Comparison of ENCODE assay signal across 12 mouse cellular contexts in genomic region chr6:5859630-5860029, GRCm38 (mm10).
DNase-seq lines count a peak whose midpoint lies in the region; ATAC-seq lines count a peak whose summit lies in the region.
"Had no signal": no experiment of that assay in that cellular context is flagged by ENCODE, and none has a peak within 500 bp of the region (broad histone marks: within the 10 kb centered on the region; RNA-seq: fewer than 3 reads in every experiment).

No protein-coding gene starts in this region.

- peaks cover 16% of the 10 kb centered on the region for H3K4me1 ChIP-seq in lung, embryonic 16.5 days (replicated peaks; ENCODE audit: control insufficient read depth, insufficient read depth, low read length)
- H3K4me1 ChIP-seq in intestine, embryonic 16.5 days (ENCODE audit: control insufficient read depth, insufficient read depth, low read length): peaks cover 3% of the 10 kb centered on the region; the same call in 1 of the 2 replicates
- H3K4me1 ChIP-seq in stomach, embryonic 16.5 days (ENCODE audit: control insufficient read depth, insufficient read depth, low read length): peaks cover 5% of the 10 kb centered on the region
- peaks cover 9% of the 10 kb centered on the region for H3K4me1 ChIP-seq in heart, embryonic 10.5 days

- no peaks in the 10 kb centered on the region for H3K9me3 ChIP-seq in lung, embryonic 16.5 days (ENCODE audit: control insufficient read depth, low read length)
- no peaks in the 10 kb centered on the region for H3K9me3 ChIP-seq in intestine, embryonic 16.5 days (ENCODE audit: control insufficient read depth, low read length)
- no peaks in the 10 kb centered on the region for H3K9me3 ChIP-seq in stomach, embryonic 16.5 days (replicated peaks; ENCODE audit: control insufficient read depth, low read length)
- no peaks in the 10 kb centered on the region for H3K9me3 ChIP-seq in heart, embryonic 10.5 days

- 0 out of 2 replicates have a peak overlapping the region, but pooled peaks have one; percentile 32 for H3K9ac ChIP-seq in lung, embryonic 16.5 days (ENCODE audit: low read length)
- no peak overlapping the region for H3K9ac ChIP-seq in intestine, embryonic 16.5 days (ENCODE audit: low read depth, low read length)
- H3K9ac ChIP-seq in stomach, embryonic 16.5 days (ENCODE audit: low read length): no peak overlapping the region

- WGBS in lung, embryonic 16.5 days: 22% methylated on average over 8 of the region's 8 CpGs
- WGBS in intestine, embryonic 16.5 days: 38% methylated on average over 8 of the region's 8 CpGs
- 24% methylated on average over 8 of the region's 8 CpGs for WGBS in stomach, embryonic 16.5 days
- 66% methylated on average over 8 of the region's 8 CpGs for WGBS in heart, embryonic 10.5 days

- H3K27ac ChIP-seq in lung, embryonic 16.5 days (ENCODE audit: low read length): no peak overlapping the region
- H3K27ac ChIP-seq in intestine, embryonic 16.5 days (ENCODE audit: low read length): no peak overlapping the region
- H3K27ac ChIP-seq in stomach, embryonic 16.5 days (ENCODE audit: low read length): no peak overlapping the region
- no peak overlapping the region for H3K27ac ChIP-seq in heart, embryonic 10.5 days
- H3K27ac ChIP-seq: layer of hippocampus, adult 2 months had no signal

- no peak for DNase-seq in lung, postnatal 36 days
- no peak for DNase-seq in heart, embryonic 10.5 days (ENCODE audit: low spot score)
- DNase-seq in embryo, embryonic 10.5 days (ENCODE audit: low spot score): no peak
- DNase-seq in thymus, postnatal 10 days (ENCODE audit: low spot score in 2 of 2): no peak
- DNase-seq: heart, postnatal 10 days; thymus, adult 18-20 months had no signal

- H3K27me3 ChIP-seq in lung, embryonic 16.5 days (ENCODE audit: control insufficient read depth, insufficient read depth, low read depth, low read length): no peaks in the 10 kb centered on the region; the same call in 1 of the 2 replicates
- H3K27me3 ChIP-seq in intestine, embryonic 16.5 days (replicated peaks; ENCODE audit: control insufficient read depth, insufficient read depth, low read length): no peaks in the 10 kb centered on the region
- H3K27me3 ChIP-seq in stomach, embryonic 16.5 days (ENCODE audit: control insufficient read depth, insufficient read depth, low read length): no peaks in the 10 kb centered on the region
- peaks cover 4% of the 10 kb centered on the region; the same call in 1 of the 2 replicates for H3K27me3 ChIP-seq in heart, embryonic 10.5 days (ENCODE audit: insufficient read depth, poor library complexity, severe bottlenecking)

- peak; percentile 26; the same call in 1 of the 2 replicates for ATAC-seq in lung, embryonic 16.5 days (ENCODE audit: low read depth)
- no peak for ATAC-seq in intestine, embryonic 16.5 days
- peak; percentile 40; the same call in 1 of the 2 replicates for ATAC-seq in megakaryocyte progenitor cell, adult 5-6 weeks (replicated peaks; ENCODE audit: poor library complexity)
- ATAC-seq in stomach, embryonic 16.5 days (ENCODE audit: insufficient read depth, low FRiP score): no peak
- ATAC-seq: CD4-positive, CD25-positive, alpha-beta regulatory T cell, adult 4 months had no signal

- peak overlapping the region; percentile 18; the same call in 1 of the 2 replicates for H3K4me3 ChIP-seq in lung, embryonic 16.5 days (ENCODE audit: low read length)
- H3K4me3 ChIP-seq in intestine, embryonic 16.5 days (ENCODE audit: low read length): no peak overlapping the region
- H3K4me3 ChIP-seq in stomach, embryonic 16.5 days (replicated peaks; ENCODE audit: low read length): peak overlapping the region; percentile 6; the same call in 1 of the 2 replicates
- no peak overlapping the region for H3K4me3 ChIP-seq in heart, embryonic 10.5 days
- H3K4me3 ChIP-seq: layer of hippocampus, adult 2 months had no signal

- peak overlapping the region; percentile 52 for H3K4me2 ChIP-seq in lung, embryonic 16.5 days (ENCODE audit: low read depth, low read length)
- peak overlapping the region; percentile 30 for H3K4me2 ChIP-seq in intestine, embryonic 16.5 days (ENCODE audit: low read depth, low read length)
- peak overlapping the region; percentile 33 for H3K4me2 ChIP-seq in stomach, embryonic 16.5 days (ENCODE audit: low read depth, low read length)

- no peaks in the 10 kb centered on the region for H3K36me3 ChIP-seq in lung, embryonic 16.5 days (ENCODE audit: control insufficient read depth, insufficient read depth, low read length)
- no peaks in the 10 kb centered on the region for H3K36me3 ChIP-seq in intestine, embryonic 16.5 days (ENCODE audit: control insufficient read depth, insufficient read depth, low read length)
- no peaks in the 10 kb centered on the region for H3K36me3 ChIP-seq in stomach, embryonic 16.5 days (ENCODE audit: control insufficient read depth, insufficient read depth, low read length)
- no peaks in the 10 kb centered on the region for H3K36me3 ChIP-seq in heart, embryonic 10.5 days

Comparison
In these comparisons a context has a peak if more than half of its experiments do, and no peak if none do; other contexts are left out.
1. ATAC-seq: peak in lung, embryonic 16.5 days (single experiment) and megakaryocyte progenitor cell, adult 5-6 weeks (single experiment); none in intestine, embryonic 16.5 days (single experiment) and stomach, embryonic 16.5 days (single experiment).
2. H3K4me3 ChIP-seq: peak in lung, embryonic 16.5 days (single experiment) and stomach, embryonic 16.5 days (single experiment); none in intestine, embryonic 16.5 days (single experiment) and heart, embryonic 10.5 days (single experiment).
3. Peak in every context shown above with its lines, with median percentiles within 50 percentile points of each other: H3K4me2 ChIP-seq.